ENCODE assay signal across 16 mouse cellular contexts in genomic region chr17:84236781-84237557, GRCm38 (mm10). TPM values are rescaled to one million over a fixed set of nuclear protein-coding genes. Genes with fewer than 3 reads are reported as not detected.
DNase-seq lines count a peak whose midpoint lies in the region; ATAC-seq lines count a peak whose summit lies in the region.
"Had no signal": no experiment of that assay in that cellular context is flagged by ENCODE, and none has a peak within 500 bp of the region (broad histone marks: within the 10 kb centered on the region; RNA-seq: fewer than 3 reads in every experiment).

No protein-coding gene starts in this region.

- no peak overlapping the region for H3K4me2 ChIP-seq in forebrain, embryonic 14.5 days (ENCODE audit: low read length)
- H3K4me2 ChIP-seq: intestine, embryonic 15.5 days; limb, embryonic 15.5 days had no signal

- H3K9me3 ChIP-seq in heart, embryonic 10.5 days: no peaks in the 10 kb centered on the region
- H3K9me3 ChIP-seq in forebrain, embryonic 14.5 days (replicated peaks; ENCODE audit: control insufficient read depth, low read length): no peaks in the 10 kb centered on the region
- H3K9me3 ChIP-seq: intestine, embryonic 15.5 days; limb, embryonic 15.5 days had no signal

- ATAC-seq in forebrain, embryonic 14.5 days: no peak
- ATAC-seq: forebrain, embryonic 16.5 days; intestine, embryonic 15.5 days had no signal

- H3K9ac ChIP-seq in forebrain, embryonic 14.5 days (ENCODE audit: low read length): no peak overlapping the region
- H3K9ac ChIP-seq: intestine, embryonic 15.5 days; limb, embryonic 15.5 days had no signal

- peaks cover 3% of the 10 kb centered on the region; the same call in 1 of the 2 replicates for H3K36me3 ChIP-seq in heart, embryonic 10.5 days
- no peaks in the 10 kb centered on the region for H3K36me3 ChIP-seq in forebrain, embryonic 14.5 days (ENCODE audit: control insufficient read depth, insufficient read depth, low read length)
- H3K36me3 ChIP-seq: intestine, embryonic 15.5 days; limb, embryonic 15.5 days had no signal

- DNase-seq in heart, adult 11 months: peak; percentile 97
- DNase-seq in heart, embryonic 10.5 days (ENCODE audit: low spot score): no peak
- DNase-seq in ovary, adult 18-20 months (ENCODE audit: low spot score): peak; percentile 37
- DNase-seq in ovary, postnatal 14 days (ENCODE audit: low spot score): no peak
- DNase-seq in heart, postnatal 4 days: peak; percentile 36
- DNase-seq in lung, postnatal 10 days: peak; percentile 54
- DNase-seq in forebrain, embryonic 14.5 days (ENCODE audit: low spot score): no peak
- no peak for DNase-seq in cerebellum, adult 18-20 months
- DNase-seq: B cell, adult 2 months; cerebellum, postnatal 36 days; retina, postnatal 1 day; thymus, postnatal 36 days had no signal

- no peaks in the 10 kb centered on the region for H3K27me3 ChIP-seq in heart, embryonic 10.5 days (ENCODE audit: insufficient read depth, poor library complexity, severe bottlenecking)
- no peaks in the 10 kb centered on the region for H3K27me3 ChIP-seq in forebrain, embryonic 14.5 days (replicated peaks; ENCODE audit: control insufficient read depth, insufficient read depth, low read length)
- H3K27me3 ChIP-seq: intestine, embryonic 15.5 days; limb, embryonic 15.5 days had no signal

- peaks cover 22% of the 10 kb centered on the region for H3K4me1 ChIP-seq in heart, embryonic 10.5 days
- H3K4me1 ChIP-seq in forebrain, embryonic 14.5 days (ENCODE audit: control insufficient read depth, insufficient read depth, low read length): no peaks in the 10 kb centered on the region
- H3K4me1 ChIP-seq: limb, embryonic 15.5 days; midbrain, embryonic 10.5 days had no signal

- no peak overlapping the region for H3K4me3 ChIP-seq in heart, embryonic 10.5 days
- no peak overlapping the region for H3K4me3 ChIP-seq in forebrain, embryonic 14.5 days (ENCODE audit: low read depth, low read length)
- H3K4me3 ChIP-seq: intestine, embryonic 15.5 days; limb, embryonic 15.5 days; midbrain, embryonic 10.5 days had no signal

- no peak overlapping the region for H3K27ac ChIP-seq in heart, embryonic 10.5 days
- no peak overlapping the region for H3K27ac ChIP-seq in forebrain, embryonic 14.5 days (ENCODE audit: low read depth, low read length)
- H3K27ac ChIP-seq: intestine, embryonic 15.5 days; limb, embryonic 15.5 days; midbrain, embryonic 10.5 days had no signal

- WGBS in heart, embryonic 10.5 days: 57% methylated on average over 7 of the region's 7 CpGs
- WGBS in forebrain, embryonic 14.5 days: 96% methylated on average over 7 of the region's 7 CpGs

RNA-seq across cellular contexts. Expression of gene Zfp36l2, which starts 49.2 kb away (rescaled TPM):
- polyA plus RNA-seq in heart, embryonic 10.5 days (2016; fragmentation: Nextera tagmentation; extraction: Ambion mirVana): 5.2 and 10.4 TPM in 2 replicates
- 10 to 100 TPM; 37.0 to 41.0 TPM for total RNA-seq in heart, postnatal 4 days (2021)
- 5.6 and 6.2 TPM in 2 replicates for polyA plus RNA-seq in forebrain, embryonic 14.5 days (2014; fragmentation: Nextera tagmentation; extraction: Ambion mirVana)

Comparison
In these comparisons a context has a peak if more than half of its experiments do, and no peak if none do; other contexts are left out.
1. DNase-seq: peak in heart, adult 11 months (single experiment), ovary, adult 18-20 months (single experiment), heart, postnatal 4 days (single experiment) and lung, postnatal 10 days (single experiment); none in heart, embryonic 10.5 days (single experiment), ovary, postnatal 14 days (single experiment), forebrain, embryonic 14.5 days (single experiment) and cerebellum, adult 18-20 months (0 of 2).